Mouse (Mus musculus): ENCODE measurements around the gene Sec61a2. TPM values are rescaled to one million over a fixed set of nuclear protein-coding genes. Genes with fewer than 3 reads are reported as not detected.

Gene Sec61a2
- polyA plus RNA-seq, 1 experiment: 186 TPM

DNA sequence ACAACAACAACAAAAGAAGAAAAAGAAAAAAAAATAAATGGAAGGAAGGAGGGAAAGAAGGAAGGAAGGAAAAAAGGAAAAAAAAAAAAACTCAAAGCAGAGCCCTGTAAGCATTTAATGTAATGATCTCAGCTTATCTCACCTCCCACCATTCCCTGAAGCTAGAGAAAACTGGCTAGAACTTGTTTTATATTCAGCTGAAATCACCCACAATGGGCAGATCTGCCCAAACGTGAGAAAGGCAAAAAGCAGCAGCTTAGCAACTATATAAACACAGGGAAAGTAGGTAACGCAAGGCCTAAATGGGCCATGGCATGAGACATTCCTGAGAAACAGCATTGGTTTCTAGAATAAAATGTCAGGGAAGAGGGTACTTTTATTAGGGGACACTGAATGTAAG, 5.8 kb downstream of the Sec61a2 start:
- peak; percentile 33 to 67 for DNase-seq (ENCODE audit: extremely low spot score in 1 of 2, low spot score in 1 of 2)

DNA sequence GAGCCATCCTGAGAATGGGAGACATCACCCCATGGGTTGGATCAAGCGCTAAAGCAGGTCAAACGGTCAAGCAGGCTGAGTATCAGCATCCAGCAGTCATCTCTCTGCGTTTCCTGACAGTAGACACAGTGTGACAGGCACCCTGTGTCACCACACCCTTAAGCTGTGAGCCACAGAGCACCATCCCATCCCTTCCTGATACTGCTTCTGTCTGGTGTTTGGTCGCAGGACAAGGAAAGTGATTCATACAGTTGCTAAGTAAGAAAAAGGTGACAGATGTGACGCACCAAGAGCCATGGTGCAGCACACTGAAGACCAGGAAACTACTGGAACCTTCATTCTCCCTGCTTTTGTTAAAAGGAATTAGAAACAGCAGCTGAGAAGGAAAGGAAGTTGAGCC, 6.4 kb downstream of the Sec61a2 start:
- no peak for DNase-seq (ENCODE audit: extremely low spot score in 1 of 2, low spot score in 1 of 2)

GRCm38 (mm10) chr2:5877446-5877845, 17.8 kb downstream of the Sec61a2 start:
- no peak for DNase-seq (ENCODE audit: extremely low spot score in 1 of 2, low spot score in 1 of 2)

GRCm38 (mm10) chr2:5869746-5870145, 25.5 kb downstream of the Sec61a2 start:
- DNase-seq (ENCODE audit: extremely low spot score in 1 of 2, low spot score in 1 of 2): no peak

DNA sequence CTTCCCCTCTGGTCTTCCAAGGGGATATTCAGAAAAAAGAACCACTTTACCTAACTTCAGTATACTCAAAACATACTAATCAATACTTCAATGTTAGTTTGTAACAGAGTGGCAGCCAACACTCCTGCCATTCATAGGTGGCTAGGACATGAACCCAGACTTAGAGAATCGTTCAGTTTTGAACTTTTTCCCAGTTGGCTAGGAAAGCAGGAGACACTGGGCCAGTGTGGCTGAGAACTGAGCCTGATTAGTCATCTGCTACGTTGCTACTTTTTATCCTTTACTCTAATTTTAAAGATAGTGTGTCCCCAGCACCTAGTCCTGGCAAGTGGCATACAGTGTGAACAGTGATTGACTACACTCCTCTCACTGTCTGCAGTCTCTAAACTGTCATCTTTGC, 27.6 kb downstream of the Sec61a2 start:
- DNase-seq (ENCODE audit: extremely low spot score in 1 of 2, low spot score in 1 of 2): no peak

DNA sequence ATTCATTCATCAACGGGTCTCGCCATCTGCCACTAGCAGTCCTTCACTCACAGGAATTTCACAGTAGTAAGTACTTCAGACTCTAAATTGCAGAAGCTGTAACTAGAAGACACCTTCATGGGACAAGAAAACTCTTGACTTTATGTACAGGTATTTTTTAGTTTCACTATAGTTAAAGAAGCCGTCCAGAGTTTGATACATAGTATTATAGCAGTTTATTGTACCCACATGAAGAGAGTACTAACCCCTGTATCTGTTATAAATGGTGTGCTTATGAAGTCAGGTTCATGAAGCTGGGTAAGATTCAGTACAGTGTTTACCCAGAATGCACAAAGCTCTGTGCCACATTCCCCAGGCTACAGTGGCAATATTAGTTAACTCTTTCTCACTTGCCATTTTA, 32.4 kb downstream of the Sec61a2 start, which contains the start of gene Gm13199:
Gene Gm13199, minus strand, starts transcription at position 101 of the 400 bp plus-strand sequence.
- DNase-seq (ENCODE audit: extremely low spot score in 1 of 2, low spot score in 1 of 2): no peak

DNA sequence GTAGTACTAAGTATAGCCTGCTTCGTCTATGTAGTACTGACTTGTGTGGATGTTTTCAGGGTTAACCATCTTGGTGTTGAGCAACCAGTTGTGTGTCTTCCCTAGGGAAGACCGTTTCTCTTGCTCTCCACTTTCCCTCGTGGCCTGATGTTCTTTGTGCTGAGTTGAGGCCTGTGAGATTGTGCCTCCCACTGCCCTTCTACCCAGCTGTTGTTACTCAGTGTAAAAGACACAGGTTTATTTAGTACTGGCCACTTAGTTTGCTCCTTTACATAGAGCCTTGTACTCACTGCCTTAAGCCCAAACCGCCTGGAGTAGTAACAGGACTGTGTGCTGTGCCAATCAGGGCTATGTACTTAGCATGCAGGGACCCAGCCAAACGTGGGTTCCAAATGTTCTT, 43.4 kb downstream of the Sec61a2 start:
- no peak for DNase-seq (ENCODE audit: extremely low spot score in 1 of 2, low spot score in 1 of 2)

- no peak for DNase-seq (ENCODE audit: extremely low spot score in 1 of 2, low spot score in 1 of 2)
Measured at GRCm38 (mm10) chr2:5851116-5851515, 44.1 kb downstream of the Sec61a2 start.

- no peak for DNase-seq (ENCODE audit: extremely low spot score in 1 of 2, low spot score in 1 of 2)
Measured at GRCm38 (mm10) chr2:5845826-5846225, 49.4 kb downstream of the Sec61a2 start.

DNA sequence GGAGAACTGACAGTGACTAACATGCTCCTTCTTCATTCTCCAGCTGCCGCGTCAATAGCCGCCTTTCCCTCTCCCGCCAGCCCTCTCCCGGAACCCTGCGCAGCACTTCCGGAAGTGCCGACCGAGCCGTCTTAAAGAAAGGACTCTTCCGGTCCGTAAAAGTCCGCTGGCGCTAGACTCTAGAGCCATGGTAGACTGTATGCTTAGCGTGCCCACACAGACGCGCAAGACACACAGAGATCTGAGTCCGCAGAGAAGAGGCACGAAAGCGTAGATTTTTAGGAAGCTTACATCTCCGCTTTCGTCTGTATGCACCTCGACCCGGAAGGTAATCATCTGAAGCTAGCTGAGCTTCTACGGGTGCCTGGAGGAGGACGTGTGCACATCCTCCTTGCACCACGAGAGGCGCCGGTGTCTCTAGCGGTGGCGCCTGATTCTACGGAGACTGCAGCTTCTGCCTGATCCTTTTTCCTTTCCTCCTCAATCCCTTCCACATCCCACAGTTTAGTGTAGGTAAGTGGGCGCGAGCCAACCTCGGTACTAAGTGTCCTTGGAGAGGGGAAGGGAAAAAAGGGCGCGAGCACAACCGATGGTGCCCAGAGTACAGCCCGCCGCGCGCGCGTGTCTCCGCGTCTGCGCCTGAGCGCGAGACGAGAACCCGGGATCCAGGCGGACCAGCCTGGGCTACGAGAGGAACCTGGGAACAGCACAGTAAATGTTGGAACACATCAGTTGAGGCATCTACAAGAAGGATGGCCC, 50.2 kb downstream of the Sec61a2 start, which contains the start of the genes Nudt5 and Cdc123:
Gene Nudt5, plus strand, starts transcription at position 147 of the 759 bp plus-strand sequence.
Gene Cdc123, minus strand, starts transcription at position 292 of the 759 bp plus-strand sequence.
- peak; percentile 83 to 93 for DNase-seq (ENCODE audit: extremely low spot score in 1 of 2, low spot score in 1 of 2)

DNA sequence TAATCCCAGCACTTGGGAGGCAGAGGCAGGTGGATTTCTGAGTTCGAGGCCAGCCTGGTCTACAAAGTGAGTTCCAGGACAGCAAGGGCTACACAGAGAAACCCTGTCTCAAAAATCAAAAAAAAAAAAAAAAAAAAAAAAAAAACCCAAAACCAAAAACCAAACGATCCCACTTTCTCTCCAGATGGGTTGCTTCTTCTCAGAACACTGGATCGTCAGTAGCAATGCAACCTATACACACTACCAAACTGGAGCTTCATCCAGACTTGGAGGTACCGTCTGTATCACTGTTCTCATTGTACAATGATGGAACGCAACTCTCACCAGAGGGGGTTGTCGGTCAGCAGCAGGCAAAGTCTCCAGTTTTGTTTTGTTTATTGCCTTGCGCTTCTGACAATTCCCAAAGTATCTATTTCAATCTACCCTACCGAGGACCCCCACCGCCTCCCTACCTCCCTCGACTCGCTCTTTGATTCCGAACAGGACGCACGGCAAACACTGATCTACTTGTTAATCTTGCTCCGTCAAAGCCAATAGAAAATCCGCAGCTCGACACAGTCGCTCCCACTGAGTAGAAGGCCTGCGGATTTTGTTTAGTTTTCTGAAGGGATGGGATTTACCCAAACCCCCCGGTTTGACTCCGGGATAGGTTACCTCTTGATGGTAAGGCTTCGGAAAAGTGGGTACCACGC, 50.9 kb downstream of the Sec61a2 start:
- DNase-seq (ENCODE audit: extremely low spot score in 1 of 2, low spot score in 1 of 2): no peak

DNA sequence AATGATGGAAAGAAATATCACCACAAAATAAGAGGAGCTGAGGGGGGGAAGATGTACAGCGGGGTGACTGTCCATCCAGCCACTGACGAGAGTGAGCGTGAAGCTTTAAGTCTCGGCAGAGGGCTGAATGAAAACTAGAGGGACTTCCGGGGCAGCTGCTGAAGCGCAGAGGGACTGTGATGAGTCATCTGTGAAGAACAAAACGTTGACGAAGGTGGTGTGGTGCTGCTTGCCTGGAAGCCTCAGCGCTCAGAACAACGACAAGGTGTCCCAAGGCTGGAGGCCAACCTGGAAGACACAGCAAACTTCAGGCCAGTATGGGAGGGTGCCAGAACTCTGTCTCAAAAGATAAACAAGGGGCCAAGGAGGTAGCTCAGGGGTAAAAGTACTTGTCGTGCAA, 54.4 kb downstream of the Sec61a2 start:
- no peak for DNase-seq (ENCODE audit: extremely low spot score in 1 of 2, low spot score in 1 of 2)

DNA sequence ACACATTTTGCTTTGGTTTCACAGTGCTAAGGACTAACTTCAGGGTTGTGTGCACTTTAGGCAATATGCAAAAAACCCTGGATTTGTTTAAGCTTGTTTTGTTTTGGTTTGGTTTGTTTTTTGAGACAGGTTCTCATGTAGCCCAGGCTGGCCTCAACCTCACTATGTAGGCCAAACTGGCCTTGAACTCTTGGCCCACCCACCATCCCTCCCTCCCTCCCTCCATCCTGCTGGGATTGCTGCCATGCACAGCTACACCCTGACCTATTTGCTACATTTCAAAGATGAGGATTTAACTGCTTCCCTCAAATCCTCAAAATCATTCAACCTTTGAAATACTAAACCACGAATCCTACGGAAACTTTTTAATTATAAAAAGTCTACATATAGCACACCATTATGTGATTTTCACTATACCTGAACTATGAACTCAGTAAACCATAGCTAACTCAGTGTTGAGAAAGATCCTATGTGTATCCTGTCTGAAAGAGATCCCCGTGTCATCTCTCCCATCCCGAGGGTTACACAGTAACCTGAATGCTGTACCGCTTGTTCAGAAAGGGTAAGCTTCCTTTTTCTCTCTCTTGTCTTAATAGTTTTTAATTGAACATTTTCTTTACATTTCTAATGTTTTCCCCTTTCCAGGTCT, 69.8 kb downstream of the Sec61a2 start:
- no peak for DNase-seq (ENCODE audit: extremely low spot score in 1 of 2, low spot score in 1 of 2)

DNA sequence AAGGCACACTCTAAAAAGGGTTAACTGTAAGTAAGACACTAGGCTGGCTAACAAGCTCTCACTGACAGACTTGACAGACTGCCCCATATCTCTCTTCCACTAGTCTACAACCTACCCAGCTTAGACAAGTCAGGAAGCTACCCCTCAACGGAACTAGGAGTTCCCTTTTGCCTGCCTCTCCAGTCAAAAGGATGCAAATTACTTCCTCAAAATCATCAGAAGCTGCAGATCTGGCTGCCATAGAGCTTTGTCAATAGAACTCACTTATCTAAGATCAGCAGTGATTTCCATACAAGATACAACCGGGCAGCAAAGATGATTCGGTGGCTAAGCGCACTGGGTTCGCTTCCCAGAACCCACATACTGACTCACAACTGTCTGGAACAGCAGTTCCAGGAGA, 70.5 kb downstream of the Sec61a2 start:
- no peak for DNase-seq (ENCODE audit: extremely low spot score in 1 of 2, low spot score in 1 of 2)

DNA sequence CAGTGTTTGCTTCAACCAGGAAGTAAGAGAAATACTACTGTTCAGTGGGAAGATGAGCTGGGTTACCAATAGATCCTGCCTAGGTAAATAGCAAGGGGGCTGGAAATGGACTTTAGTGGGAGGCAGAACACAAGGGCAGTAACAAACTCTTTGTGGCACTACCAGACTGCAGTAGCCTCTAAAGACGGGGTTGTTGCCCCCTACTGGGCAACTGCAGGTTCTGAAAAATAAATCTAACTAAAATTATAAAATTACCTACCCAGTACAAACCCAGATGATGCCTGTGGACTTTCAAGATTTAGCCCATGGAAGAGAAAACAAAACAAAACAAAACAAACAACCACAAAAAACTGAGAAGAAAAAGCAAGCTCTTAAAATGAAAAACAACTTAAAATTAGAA, 71.0 kb downstream of the Sec61a2 start:
- peak in 1 of 2 experiments; percentile 36 for DNase-seq (ENCODE audit: extremely low spot score in 1 of 2, low spot score in 1 of 2)

- DNase-seq (ENCODE audit: extremely low spot score in 1 of 2, low spot score in 1 of 2): no peak
Measured at GRCm38 (mm10) chr2:5822449-5822848, 72.8 kb downstream of the Sec61a2 start.

- DNase-seq (ENCODE audit: extremely low spot score in 1 of 2, low spot score in 1 of 2): no peak
Measured at GRCm38 (mm10) chr2:5821264-5821663, 74.0 kb downstream of the Sec61a2 start.

All from frontal cortex, adult 2 months (tissue).